Comparison of ENCODE assay signal across 16 mouse cellular contexts in the genomic region with DNA sequence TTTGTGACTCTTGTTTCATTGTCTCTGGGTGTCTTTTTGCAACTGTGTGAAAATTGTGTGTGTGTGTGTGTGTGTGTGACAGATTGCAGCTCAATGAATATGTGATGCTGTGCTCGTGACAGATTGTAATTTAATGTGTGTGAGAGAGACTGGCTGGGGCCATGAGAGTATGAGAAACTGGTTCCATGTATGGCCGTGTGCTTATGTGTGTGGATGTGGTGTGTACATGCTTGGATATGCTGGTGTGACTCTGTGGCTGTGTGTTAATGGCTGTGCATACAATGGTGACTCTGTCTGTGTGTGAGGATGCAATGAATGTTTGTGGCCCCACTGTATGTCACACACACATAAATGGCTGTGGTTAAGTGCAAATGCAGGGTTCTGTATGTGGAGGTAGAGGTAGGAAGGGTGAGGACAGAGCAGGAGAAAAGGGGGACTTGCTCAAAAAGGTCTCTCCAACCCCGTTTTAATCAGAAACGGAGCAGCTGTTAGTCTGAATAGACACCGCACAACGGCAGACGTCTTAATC. TPM values are rescaled to one million over a fixed set of nuclear protein-coding genes. Genes with fewer than 3 reads are reported as not detected.
DNase-seq lines count a peak whose midpoint lies in the region; ATAC-seq lines count a peak whose summit lies in the region.
"Had no signal": no experiment of that assay in that cellular context is flagged by ENCODE, and none has a peak within 500 bp of the region (broad histone marks: within the 10 kb centered on the region; RNA-seq: fewer than 3 reads in every experiment).

No protein-coding gene starts in this region.

- no peaks in the 10 kb centered on the region for H3K36me3 ChIP-seq in forebrain, embryonic 12.5 days (replicated peaks)
- no peaks in the 10 kb centered on the region for H3K36me3 ChIP-seq in forebrain, embryonic 10.5 days (replicated peaks)
- H3K36me3 ChIP-seq in midbrain, embryonic 11.5 days (ENCODE audit: control insufficient read depth, insufficient read depth, low read length): no peaks in the 10 kb centered on the region
- no peaks in the 10 kb centered on the region for H3K36me3 ChIP-seq in neural tube, embryonic 14.5 days (ENCODE audit: control insufficient read depth, insufficient read depth, low read length)
- H3K36me3 ChIP-seq: embryonic facial prominence, embryonic 10.5 days; liver, embryonic 15.5 days had no signal

- H3K27ac ChIP-seq in forebrain, embryonic 12.5 days: peak overlapping the region; percentile 76
- no peak overlapping the region for H3K27ac ChIP-seq in forebrain, embryonic 10.5 days
- H3K27ac ChIP-seq in midbrain, embryonic 11.5 days (ENCODE audit: low read depth, low read length): peak overlapping the region; percentile 51; the same call in 1 of the 2 replicates
- H3K27ac ChIP-seq in neural tube, embryonic 14.5 days (ENCODE audit: low read depth, low read length): peak overlapping the region; percentile 86
- H3K27ac ChIP-seq: embryonic facial prominence, embryonic 10.5 days; liver, embryonic 15.5 days had no signal

- no peak for DNase-seq in forebrain, embryonic 10.5 days (ENCODE audit: extremely low spot score, low spot score)
- peak; percentile 47 for DNase-seq in retina, postnatal 1 day
- DNase-seq in retina, embryonic 14.5 days (ENCODE audit: low spot score): no peak
- DNase-seq in midbrain, embryonic 11.5 days (ENCODE audit: low spot score, missing footprints): no peak
- DNase-seq in right cerebral cortex, postnatal 25 days: no peak
- no peak for DNase-seq in cerebellum, adult 9-10 months
- DNase-seq: gastrocnemius, postnatal 25 days; heart, postnatal 14 days; kidney, adult 11 months; lung, postnatal 10 days had no signal

- peak; percentile 60 for ATAC-seq in forebrain, embryonic 12.5 days (ENCODE audit: low FRiP score)
- peak; percentile 67 for ATAC-seq in midbrain, embryonic 11.5 days (ENCODE audit: low FRiP score)
- peak; percentile 75 for ATAC-seq in neural tube, embryonic 14.5 days (ENCODE audit: low read depth)

- peaks cover 21% of the 10 kb centered on the region for H3K4me1 ChIP-seq in forebrain, embryonic 12.5 days
- H3K4me1 ChIP-seq in forebrain, embryonic 10.5 days: peaks cover 14% of the 10 kb centered on the region
- peaks cover 10% of the 10 kb centered on the region for H3K4me1 ChIP-seq in midbrain, embryonic 11.5 days (ENCODE audit: control insufficient read depth, insufficient read depth, low read length)
- H3K4me1 ChIP-seq in neural tube, embryonic 14.5 days (ENCODE audit: control insufficient read depth, insufficient read depth, low read length): peaks cover 13% of the 10 kb centered on the region
- H3K4me1 ChIP-seq: embryonic facial prominence, embryonic 10.5 days; liver, embryonic 15.5 days; megakaryocyte, embryonic 14.5 days had no signal

- 16% methylated on average over 7 of the region's 7 CpGs for WGBS in forebrain, embryonic 12.5 days
- WGBS in forebrain, embryonic 10.5 days: 35% methylated on average over 7 of the region's 7 CpGs
- 30% methylated on average over 7 of the region's 7 CpGs for WGBS in midbrain, embryonic 11.5 days
- WGBS in neural tube, embryonic 14.5 days: 25% methylated on average over 7 of the region's 7 CpGs

- H3K9me3 ChIP-seq in forebrain, embryonic 12.5 days: no peaks in the 10 kb centered on the region
- no peaks in the 10 kb centered on the region for H3K9me3 ChIP-seq in forebrain, embryonic 10.5 days
- no peaks in the 10 kb centered on the region for H3K9me3 ChIP-seq in midbrain, embryonic 11.5 days (ENCODE audit: control insufficient read depth, low read length)
- H3K9me3 ChIP-seq in neural tube, embryonic 14.5 days (ENCODE audit: control insufficient read depth, low read length): no peaks in the 10 kb centered on the region
- H3K9me3 ChIP-seq: embryonic facial prominence, embryonic 10.5 days; liver, embryonic 15.5 days; megakaryocyte, embryonic 14.5 days had no signal

- no peak overlapping the region for H3K9ac ChIP-seq in forebrain, embryonic 12.5 days
- peak overlapping the region; percentile 24; the same call in 1 of the 2 replicates for H3K9ac ChIP-seq in midbrain, embryonic 11.5 days (ENCODE audit: low read length)
- no peak overlapping the region for H3K9ac ChIP-seq in neural tube, embryonic 14.5 days (replicated peaks; ENCODE audit: low read depth, low read length)
- H3K9ac ChIP-seq: liver, embryonic 15.5 days had no signal

- H3K4me2 ChIP-seq in forebrain, embryonic 12.5 days: peak overlapping the region; percentile 27; the same call in 1 of the 2 replicates
- H3K4me2 ChIP-seq in midbrain, embryonic 11.5 days: 0 out of 2 replicates have a peak overlapping the region, but pooled peaks have one; percentile 12
- H3K4me2 ChIP-seq in neural tube, embryonic 14.5 days (ENCODE audit: low read depth, low read length): 0 out of 2 replicates have a peak overlapping the region, but pooled peaks have one; percentile 3
- H3K4me2 ChIP-seq: heart, embryonic 11.5 days; liver, embryonic 15.5 days had no signal

- peaks cover 14% of the 10 kb centered on the region for H3K27me3 ChIP-seq in forebrain, embryonic 12.5 days
- H3K27me3 ChIP-seq in forebrain, embryonic 10.5 days (ENCODE audit: poor library complexity, severe bottlenecking): peaks cover 30% of the 10 kb centered on the region
- no peaks in the 10 kb centered on the region; the same call in 1 of the 2 replicates for H3K27me3 ChIP-seq in midbrain, embryonic 11.5 days (ENCODE audit: control insufficient read depth, insufficient read depth, low read length)
- H3K27me3 ChIP-seq in neural tube, embryonic 14.5 days (ENCODE audit: control insufficient read depth, insufficient read depth, low read length): no peaks in the 10 kb centered on the region

- no peak overlapping the region for H3K4me3 ChIP-seq in forebrain, embryonic 12.5 days (replicated peaks)
- no peak overlapping the region; the same call in 1 of the 2 replicates for H3K4me3 ChIP-seq in forebrain, embryonic 10.5 days
- H3K4me3 ChIP-seq in midbrain, embryonic 11.5 days (ENCODE audit: low read depth, low read length): no peak overlapping the region
- no peak overlapping the region for H3K4me3 ChIP-seq in neural tube, embryonic 14.5 days (ENCODE audit: low read depth, low read length)
- H3K4me3 ChIP-seq: embryonic facial prominence, embryonic 10.5 days; liver, embryonic 15.5 days had no signal

RNA-seq across cellular contexts. Expression of a gene that starts 45.3 kb away (rescaled TPM):
- 0.96 and 1.1 TPM in 2 replicates for polyA plus RNA-seq in forebrain, embryonic 12.5 days (2016; fragmentation: Nextera tagmentation; extraction: Ambion mirVana)
- 0.06 TPM in 2 replicates for polyA plus RNA-seq in forebrain, embryonic 10.5 days (2016; fragmentation: Nextera tagmentation; extraction: Ambion mirVana)
- 0.11 and 0.25 TPM in 2 replicates for polyA plus RNA-seq in midbrain, embryonic 11.5 days (2014; fragmentation: Nextera tagmentation; extraction: Ambion mirVana)
- polyA plus RNA-seq in neural tube, embryonic 14.5 days (2014; fragmentation: Nextera tagmentation; extraction: Ambion mirVana): 0.85 and 1.1 TPM in 2 replicates
- polyA plus RNA-seq: liver, embryonic 15.5 days had no signal
